Mouse (Mus musculus) kidney, embryonic 15.5 days (tissue): Measurements from ENCODE around the gene P4htm. TPM values are rescaled to one million over a fixed set of nuclear protein-coding genes. Genes with fewer than 3 reads are reported as not detected.
A peak's percentile ranks its signal among the peaks of the same experiment; 100 is the strongest.

ENCODE experiments used
- ATAC-seq: fragments of 200-750 bp; cut with Nextera tagmentation; replicated peaks from 2 replicates; pipeline ENCODE4 v1.8.0; 2017; ENCODE audit warnings: moderate TSS enrichment; ENCODE audit not compliant: low FRiP score
- H3K27ac ChIP-seq: fragments of 300-500 bp; sonication (generic); 2 replicates; pipeline ENCODE4 v1.5.1; 2015; ENCODE audit warnings: mild to moderate bottlenecking, inconsistent platforms
- H3K27me3 ChIP-seq: fragments of 300-500 bp; sonication (generic); 2 replicates; pipeline ENCODE4 v1.6.1; 2015; ENCODE audit warnings: inconsistent platforms
- H3K36me3 ChIP-seq: fragments of 300-500 bp; sonication (generic); 2 replicates; pipeline ENCODE4 v1.6.1; 2015; ENCODE audit warnings: inconsistent platforms
- H3K4me1 ChIP-seq: fragments of 300-500 bp; sonication (generic); 2 replicates; pipeline ENCODE4 v1.6.1; 2015; ENCODE audit warnings: inconsistent platforms
- H3K4me2 ChIP-seq: fragments of 300-500 bp; sonication (generic); 2 replicates; pipeline ENCODE4 v1.6.1; 2015; ENCODE audit warnings: moderate library complexity, mild to moderate bottlenecking, inconsistent platforms
- H3K4me3 ChIP-seq: fragments of 300-500 bp; sonication (generic); replicated peaks from 2 replicates; pipeline ENCODE4 v1.5.1; 2015; ENCODE audit warnings: mild to moderate bottlenecking, inconsistent platforms
- H3K9ac ChIP-seq: fragments of 300-500 bp; sonication (generic); 2 replicates; pipeline ENCODE4 v1.6.1; 2015; ENCODE audit warnings: mild to moderate bottlenecking, inconsistent platforms
- H3K9me3 ChIP-seq: fragments of 300-500 bp; sonication (generic); replicated peaks from 2 replicates; pipeline ENCODE4 v1.6.1; 2016; ENCODE audit warnings: inconsistent platforms
- WGBS: fragments of 180-500 bp; shearing (Covaris S2); methylation state at CpG from one replicate; pipeline ENCODE4 v1.1.7; 2015; ENCODE audit warnings: mixed read lengths; 5-methylcytosine and 5-hydroxymethylcytosine counted together
- polyA plus RNA-seq: library from polyadenylated mRNA; unstranded; fragments of >200 nt; fragmentation: Nextera tagmentation; extraction: Ambion mirVana; gene quantifications from 2 replicates; pipeline ENCODE4 v1.2.1, GENCODE M21; 2015

Gene P4htm
- 9.1 and 11.7 TPM in 2 replicates for polyA plus RNA-seq

- Histone ChIP-seq H3K9ac (peak within 1 kb of the TSS; percentile 73), H3K27ac (no peak within 1 kb of the TSS), H3K27me3 (no peaks in the 10 kb centered on the region), H3K4me2 (peak within 1 kb of the TSS; percentile 95), H3K36me3 (peaks cover 3% of the 10 kb centered on the region), H3K4me3 (peak within 1 kb of the TSS; percentile 82), H3K4me1 (peaks cover 20% of the 10 kb centered on the region), H3K9me3 (no peaks in the 10 kb centered on the region)
- 1% methylated on average over 69 of the region's 69 CpGs for WGBS
- ATAC-seq: peak; percentile 81
Observed at GRCm38 (mm10) chr9:108596998-108597764, at the start of gene P4htm. Gene P4htm, minus strand, starts transcription at chr9:108597667.

- ATAC-seq: no peak
- Histone ChIP-seq H3K27ac (no peak overlapping the region), H3K9me3 (no peaks in the 10 kb centered on the region), H3K36me3 (peaks cover 51% of the 10 kb centered on the region), H3K4me3 (no peak overlapping the region), H3K4me2 (no peak overlapping the region), H3K9ac (no peak overlapping the region), H3K27me3 (no peaks in the 10 kb centered on the region), H3K4me1 (no peaks in the 10 kb centered on the region)
- WGBS: 90% methylated on average over 2 of the region's 2 CpGs
Observed at GRCm38 (mm10) chr9:108639825-108640224, 42.4 kb upstream of the P4htm start.

GRCm38 (mm10) chr9:108635415-108635814 lies 37.9 kb upstream of the P4htm start:
- H3K9ac ChIP-seq: no peak overlapping the region
- no peak for ATAC-seq
- H3K4me2 ChIP-seq: no peak overlapping the region
- H3K4me3 ChIP-seq: no peak overlapping the region
- no peaks in the 10 kb centered on the region for H3K9me3 ChIP-seq
- WGBS: 82% methylated on average over 2 of the region's 2 CpGs
- H3K27ac ChIP-seq: no peak overlapping the region
- H3K4me1 ChIP-seq: 0 out of 2 replicates have a peak, but pooled peaks cover 2% of the 10 kb centered on the region
- H3K36me3 ChIP-seq: peaks cover 25% of the 10 kb centered on the region
- H3K27me3 ChIP-seq: no peaks in the 10 kb centered on the region

DNA sequence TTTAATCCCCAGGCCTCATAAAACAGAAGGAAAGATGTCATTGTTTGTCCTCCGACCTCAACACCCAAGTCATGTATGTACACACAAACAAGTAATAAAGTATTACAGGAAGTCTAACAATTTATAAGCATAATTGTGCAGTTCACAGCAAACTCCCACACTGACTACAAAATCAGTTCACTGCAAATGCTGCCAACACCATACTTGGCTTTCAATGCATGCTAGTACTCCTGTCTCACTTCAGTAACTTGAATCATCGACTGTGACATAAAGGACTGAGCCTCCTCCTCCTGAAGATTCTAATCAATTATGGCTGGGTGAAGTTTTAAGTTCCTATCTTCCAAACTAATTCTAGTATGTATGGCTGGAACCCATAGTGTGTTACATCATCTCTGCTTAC lies 36.4 kb upstream of the P4htm start:
- 53% methylated on average over 2 of the region's 2 CpGs for WGBS
- ATAC-seq: no peak
- H3K9ac ChIP-seq: no peak overlapping the region

GRCm38 (mm10) chr9:108632375-108632774 lies 34.9 kb upstream of the P4htm start:
- peaks cover 26% of the 10 kb centered on the region for H3K36me3 ChIP-seq
- no peak overlapping the region for H3K4me3 ChIP-seq
- no peaks in the 10 kb centered on the region for H3K27me3 ChIP-seq
- H3K4me2 ChIP-seq: no peak overlapping the region
- H3K4me1 ChIP-seq: 0 out of 2 replicates have a peak, but pooled peaks cover 2% of the 10 kb centered on the region
- H3K9ac ChIP-seq: no peak overlapping the region
- 90% methylated on average over 5 of the region's 5 CpGs for WGBS
- ATAC-seq: no peak
- no peaks in the 10 kb centered on the region for H3K9me3 ChIP-seq
- H3K27ac ChIP-seq: no peak overlapping the region

More for the DNA sequence above, 36.4 kb upstream of the P4htm start:
- Histone ChIP-seq H3K27me3 (no peaks in the 10 kb centered on the region), H3K36me3 (peaks cover 26% of the 10 kb centered on the region), H3K4me3 (no peak overlapping the region), H3K4me2 (no peak overlapping the region), H3K27ac (no peak overlapping the region), H3K9me3 (no peaks in the 10 kb centered on the region), H3K4me1 (0 out of 2 replicates have a peak, but pooled peaks cover 2% of the 10 kb centered on the region)

DNA sequence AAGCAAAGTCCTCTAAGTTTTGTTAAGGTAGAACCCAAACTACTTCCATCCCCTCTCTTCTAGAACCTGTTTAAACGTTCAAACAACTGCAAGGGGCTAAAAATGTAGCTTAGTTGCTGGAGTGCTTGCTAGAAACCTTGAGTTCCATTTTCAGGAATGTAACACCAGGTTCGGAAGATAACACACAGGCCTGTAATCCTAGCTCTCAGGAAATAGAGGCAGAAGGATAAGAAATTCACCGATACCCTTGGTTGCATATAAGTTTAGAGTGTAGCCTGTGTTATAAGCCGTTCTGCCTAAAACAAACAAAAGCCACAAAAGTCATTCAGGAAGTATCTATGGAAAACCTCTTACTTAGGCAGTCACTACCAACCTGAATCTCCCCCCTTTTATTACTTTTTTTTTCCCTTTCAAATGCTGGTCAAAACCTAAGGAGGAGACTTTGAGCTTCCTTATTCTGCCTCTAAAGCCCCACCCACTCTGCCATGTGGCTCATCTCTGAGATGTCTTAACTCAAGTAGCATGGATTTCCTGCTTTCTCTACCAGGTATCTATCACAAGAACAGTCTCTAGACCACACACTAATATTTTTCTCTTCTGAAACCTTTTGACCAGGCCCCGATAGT lies 34.3 kb upstream of the P4htm start:
- Histone ChIP-seq H3K4me2 (no peak overlapping the region), H3K9ac (no peak overlapping the region), H3K9me3 (no peaks in the 10 kb centered on the region), H3K36me3 (peaks cover 26% of the 10 kb centered on the region), H3K4me3 (no peak overlapping the region), H3K27ac (no peak overlapping the region), H3K27me3 (no peaks in the 10 kb centered on the region), H3K4me1 (0 out of 2 replicates have a peak, but pooled peaks cover 2% of the 10 kb centered on the region)
- no peak for ATAC-seq
- 89% methylated on average over 5 of the region's 5 CpGs for WGBS

GRCm38 (mm10) chr9:108630683-108631082 lies 33.2 kb upstream of the P4htm start:
- Histone ChIP-seq H3K4me1 (0 out of 2 replicates have a peak, but pooled peaks cover 2% of the 10 kb centered on the region), H3K36me3 (peaks cover 33% of the 10 kb centered on the region), H3K27me3 (no peaks in the 10 kb centered on the region), H3K4me3 (no peak overlapping the region), H3K9ac (no peak overlapping the region), H3K4me2 (no peak overlapping the region), H3K9me3 (no peaks in the 10 kb centered on the region), H3K27ac (no peak overlapping the region)
- ATAC-seq: no peak
- WGBS: 91% methylated on average over 1 of the region's 1 CpGs

- WGBS: 82% methylated on average over 4 of the region's 4 CpGs
- Histone ChIP-seq H3K27me3 (no peaks in the 10 kb centered on the region), H3K4me3 (no peak overlapping the region), H3K36me3 (peaks cover 43% of the 10 kb centered on the region), H3K9me3 (no peaks in the 10 kb centered on the region), H3K4me2 (no peak overlapping the region), H3K4me1 (no peaks in the 10 kb centered on the region), H3K27ac (no peak overlapping the region), H3K9ac (no peak overlapping the region)
- no peak for ATAC-seq
Observed at GRCm38 (mm10) chr9:108628141-108628540, 30.7 kb upstream of the P4htm start.

GRCm38 (mm10) chr9:108626498-108626897 lies 29.0 kb upstream of the P4htm start:
- Histone ChIP-seq H3K4me3 (no peak overlapping the region), H3K4me1 (no peaks in the 10 kb centered on the region), H3K36me3 (peaks cover 45% of the 10 kb centered on the region), H3K4me2 (no peak overlapping the region), H3K27ac (no peak overlapping the region), H3K27me3 (no peaks in the 10 kb centered on the region), H3K9ac (no peak overlapping the region), H3K9me3 (no peaks in the 10 kb centered on the region)
- WGBS: 70% methylated on average over 2 of the region's 2 CpGs
- no peak for ATAC-seq

- Histone ChIP-seq H3K9ac (no peak overlapping the region), H3K4me1 (no peaks in the 10 kb centered on the region), H3K27ac (no peak overlapping the region), H3K27me3 (no peaks in the 10 kb centered on the region), H3K4me2 (no peak overlapping the region), H3K4me3 (no peak overlapping the region), H3K36me3 (peaks cover 80% of the 10 kb centered on the region), H3K9me3 (no peaks in the 10 kb centered on the region)
- no peak for ATAC-seq
- 97% methylated on average over 1 of the region's 1 CpGs for WGBS
Observed at GRCm38 (mm10) chr9:108617301-108617700, 19.8 kb upstream of the P4htm start.

DNA sequence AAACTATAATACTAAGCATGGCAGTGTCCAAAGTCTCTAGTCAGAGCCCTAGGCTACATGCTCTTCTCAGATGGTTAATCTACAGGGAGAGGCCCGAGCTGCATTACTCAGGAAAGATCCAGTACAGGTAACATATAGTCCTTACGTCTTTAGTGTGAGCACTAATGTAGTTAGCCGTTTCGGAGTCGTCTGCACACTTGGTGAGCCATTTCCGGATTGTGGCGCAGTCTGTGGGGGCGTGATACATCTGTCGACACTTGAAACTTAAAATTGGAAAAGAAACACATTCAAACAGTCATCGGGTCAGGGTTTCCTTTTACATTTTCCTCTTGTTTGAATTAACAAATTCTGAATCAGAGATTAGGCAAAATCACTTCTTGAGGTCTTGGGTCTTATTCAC lies 14.0 kb upstream of the P4htm start:
- H3K36me3 ChIP-seq: peaks cover 96% of the 10 kb centered on the region
- WGBS: 86% methylated on average over 10 of the region's 10 CpGs
- H3K4me2 ChIP-seq: no peak overlapping the region

DNA sequence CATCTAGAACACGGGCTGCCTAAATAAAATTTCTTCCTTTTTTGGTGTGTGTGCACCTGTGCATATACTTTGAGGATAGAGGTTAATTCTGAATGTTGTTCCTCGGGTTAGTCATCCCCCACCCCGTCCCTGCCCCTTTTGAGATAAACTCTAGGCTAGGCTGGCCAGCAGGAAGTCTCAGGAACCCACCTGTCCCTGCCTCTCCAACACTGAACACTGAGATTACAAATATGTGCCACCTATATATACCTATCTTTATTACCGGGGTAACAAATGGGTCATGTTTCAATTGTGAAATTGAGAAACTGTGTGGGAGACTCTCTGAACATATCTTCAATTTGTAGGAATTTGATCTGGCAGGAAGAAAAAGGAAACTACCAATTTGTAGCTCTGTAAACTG lies 11.4 kb upstream of the P4htm start:
- H3K9ac ChIP-seq: no peak overlapping the region
- WGBS: 92% methylated on average over 4 of the region's 4 CpGs
- no peak for ATAC-seq

More for the DNA sequence above, 14.0 kb upstream of the P4htm start:
- H3K27ac ChIP-seq: no peak overlapping the region
- H3K4me3 ChIP-seq: no peak overlapping the region
- no peak overlapping the region for H3K9ac ChIP-seq
- no peaks in the 10 kb centered on the region for H3K27me3 ChIP-seq
- H3K9me3 ChIP-seq: no peaks in the 10 kb centered on the region
- H3K4me1 ChIP-seq: no peaks in the 10 kb centered on the region
- no peak for ATAC-seq

More for the DNA sequence above, 11.4 kb upstream of the P4htm start:
- Histone ChIP-seq H3K4me3 (no peak overlapping the region), H3K27me3 (no peaks in the 10 kb centered on the region), H3K36me3 (peaks cover 97% of the 10 kb centered on the region), H3K4me2 (no peak overlapping the region), H3K27ac (no peak overlapping the region), H3K9me3 (no peaks in the 10 kb centered on the region), H3K4me1 (no peaks in the 10 kb centered on the region)
